Mouse (Mus musculus) embryonic facial prominence, embryonic 10.5 days (tissue): Measurements from ENCODE around the gene Gnaq. TPM values are rescaled to one million over a fixed set of nuclear protein-coding genes. Genes with fewer than 3 reads are reported as not detected.
A peak's percentile ranks its signal among the peaks of the same experiment; 100 is the strongest.

ENCODE experiments used
- DNase-seq: peaks from one replicate; pipeline ENCODE4 v3.0.0-alpha.2; 2017; ENCODE audit warnings: low spot score
- H3K27ac ChIP-seq: fragments of 300-500 bp; sonication (generic); replicated peaks from 2 replicates; pipeline ENCODE4 v1.5.1; 2016; ENCODE audit warnings: mild to moderate bottlenecking
- H3K27me3 ChIP-seq: fragments of 300-500 bp; sonication (generic); replicated peaks from 2 replicates; pipeline ENCODE4 v1.6.1; 2016; ENCODE audit warnings: low read depth, mild to moderate bottlenecking; ENCODE audit not compliant: poor library complexity, severe bottlenecking
- H3K36me3 ChIP-seq: fragments of 300-500 bp; sonication (generic); replicated peaks from 2 replicates; pipeline ENCODE4 v1.6.1; 2016; ENCODE audit warnings: mild to moderate bottlenecking, moderate library complexity
- H3K4me1 ChIP-seq: fragments of 300-500 bp; sonication (generic); 2 replicates; pipeline ENCODE4 v1.6.1; 2016
- H3K4me3 ChIP-seq: fragments of 300-500 bp; sonication (generic); 2 replicates; pipeline ENCODE4 v1.5.1; 2016; ENCODE audit warnings: mild to moderate bottlenecking, moderate library complexity
- H3K9me3 ChIP-seq: fragments of 300-500 bp; sonication (generic); 2 replicates; pipeline ENCODE4 v1.6.1; 2016; ENCODE audit warnings: mild to moderate bottlenecking
- WGBS: fragments of 180-500 bp; shearing (Covaris S2); methylation state at CpG from one replicate; pipeline ENCODE4 v1.1.7; 2016; 5-methylcytosine and 5-hydroxymethylcytosine counted together
- polyA plus RNA-seq: library from polyadenylated mRNA; unstranded; fragments of >200 nt; fragmentation: Nextera tagmentation; extraction: Ambion mirVana; gene quantifications from 2 replicates; pipeline ENCODE4 v1.2.1, GENCODE M21; 2016

Gene Gnaq
- polyA plus RNA-seq, 1 experiment from 2014 or later = 20.2 TPM

DNA sequence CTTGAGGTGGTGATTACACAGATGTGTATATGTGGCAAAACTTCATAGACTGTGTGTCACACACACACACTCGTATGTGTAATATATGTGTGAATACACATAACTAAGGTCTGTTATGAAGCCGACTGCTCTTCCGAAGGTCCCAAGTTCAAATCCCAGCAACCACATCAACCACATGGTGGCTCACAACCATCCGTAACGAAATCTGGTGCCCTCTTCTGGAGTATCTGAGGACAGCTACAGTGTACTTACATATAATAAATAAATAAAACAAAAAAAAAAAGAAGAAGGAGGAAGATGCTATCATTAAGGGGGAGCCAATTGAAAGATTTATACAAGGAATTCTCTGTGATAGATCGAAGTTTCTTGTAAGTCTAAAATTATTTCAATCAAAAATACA, 198.4 kb downstream of the Gnaq start:
- Histone ChIP-seq H3K4me1 (peaks cover 14% of the 10 kb centered on the region), H3K4me3 (no peak overlapping the region), H3K36me3 (peaks cover 16% of the 10 kb centered on the region), H3K9me3 (no peaks in the 10 kb centered on the region), H3K27me3 (no peaks in the 10 kb centered on the region), H3K27ac (no peak overlapping the region)
- DNase-seq = no peak
- WGBS = 93% methylated on average over 6 of the region's 6 CpGs

DNA sequence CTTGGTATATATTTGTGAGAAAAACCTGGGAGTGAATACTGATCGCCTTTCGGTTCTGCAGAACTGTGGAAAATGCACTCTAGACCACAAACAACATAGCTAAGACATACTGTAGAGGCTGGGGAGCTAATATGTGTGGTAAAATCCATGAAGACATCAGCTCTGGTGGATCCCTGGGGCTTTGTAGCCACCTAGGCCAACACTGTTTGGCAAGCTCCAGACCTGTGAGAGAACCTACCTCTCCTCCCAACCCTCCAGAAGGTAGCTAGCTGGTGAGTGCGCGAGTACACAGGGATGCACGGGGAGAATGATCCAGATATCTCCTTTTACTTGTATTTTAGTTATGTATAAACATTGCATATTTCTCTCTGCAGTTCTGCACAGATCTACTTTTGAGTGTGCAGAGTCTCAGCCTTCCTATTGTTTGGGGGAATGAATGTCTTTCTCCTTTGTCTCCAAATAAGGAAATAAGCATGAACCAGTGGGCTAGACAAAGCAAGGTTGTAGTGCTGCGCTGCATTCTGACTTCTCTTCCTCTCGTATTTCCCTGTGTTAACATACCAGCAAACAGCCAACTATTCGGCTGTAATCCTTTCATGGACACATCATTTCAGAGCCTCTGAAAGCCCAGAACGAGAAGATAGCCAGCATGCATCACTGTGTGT, 205.4 kb downstream of the Gnaq start:
- Histone ChIP-seq H3K4me1 (no peaks in the 10 kb centered on the region), H3K9me3 (no peaks in the 10 kb centered on the region), H3K27me3 (no peaks in the 10 kb centered on the region), H3K27ac (no peak overlapping the region), H3K4me3 (no peak overlapping the region), H3K36me3 (peaks cover 21% of the 10 kb centered on the region)
- 88% methylated on average over 9 of the region's 9 CpGs for WGBS
- no peak for DNase-seq

- WGBS = 91% methylated on average over 4 of the region's 4 CpGs
- no peak overlapping the region for H3K27ac ChIP-seq
- no peak for DNase-seq
- H3K4me1 ChIP-seq = no peaks in the 10 kb centered on the region
- H3K36me3 ChIP-seq = peaks cover 19% of the 10 kb centered on the region
- no peaks in the 10 kb centered on the region for H3K9me3 ChIP-seq
- no peak overlapping the region for H3K4me3 ChIP-seq
- no peaks in the 10 kb centered on the region for H3K27me3 ChIP-seq
Measured at GRCm38 (mm10) chr19:16339954-16340586, 207.4 kb downstream of the Gnaq start.

- 63% methylated on average over 2 of the region's 2 CpGs for WGBS
- Histone ChIP-seq H3K9me3 (no peaks in the 10 kb centered on the region), H3K4me3 (no peak overlapping the region), H3K27ac (no peak overlapping the region), H3K4me1 (no peaks in the 10 kb centered on the region), H3K36me3 (peaks cover 16% of the 10 kb centered on the region), H3K27me3 (no peaks in the 10 kb centered on the region)
- peak; percentile 32 for DNase-seq
Measured at GRCm38 (mm10) chr19:16342702-16343101, 210.1 kb downstream of the Gnaq start.

- Histone ChIP-seq H3K4me3 (no peak overlapping the region), H3K27ac (no peak overlapping the region), H3K27me3 (no peaks in the 10 kb centered on the region), H3K9me3 (no peaks in the 10 kb centered on the region), H3K36me3 (peaks cover 19% of the 10 kb centered on the region), H3K4me1 (no peaks in the 10 kb centered on the region)
- no peak for DNase-seq
- 89% methylated on average over 2 of the region's 2 CpGs for whole genome bisulfite sequencing
Measured at GRCm38 (mm10) chr19:16345516-16345915, 212.9 kb downstream of the Gnaq start.

DNA sequence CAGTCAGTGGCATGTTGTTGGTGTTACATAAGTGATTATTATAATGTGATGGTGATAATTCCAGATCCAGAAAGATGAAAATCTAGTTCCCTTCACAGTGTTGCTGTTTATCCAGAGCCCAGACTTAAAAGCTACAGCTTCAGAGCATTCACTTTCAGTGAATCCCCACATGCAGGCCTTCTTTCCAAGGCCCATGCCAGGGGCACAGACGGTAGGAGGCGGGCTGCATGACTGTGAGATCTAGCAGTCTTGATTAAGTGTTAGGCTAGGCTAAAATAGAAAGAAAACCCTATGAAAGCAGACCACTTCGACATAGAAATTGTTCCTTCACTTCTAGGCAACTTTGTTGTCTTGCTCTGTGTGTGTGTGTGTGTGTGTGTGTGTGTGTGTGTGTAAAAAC, 214.4 kb downstream of the Gnaq start:
- H3K27me3 ChIP-seq = no peaks in the 10 kb centered on the region
- peaks cover 19% of the 10 kb centered on the region for H3K36me3 ChIP-seq
- 93% methylated on average over 3 of the region's 3 CpGs for WGBS
- no peak overlapping the region for H3K27ac ChIP-seq
- no peak for DNase-seq
- no peaks in the 10 kb centered on the region for H3K4me1 ChIP-seq
- H3K9me3 ChIP-seq = no peaks in the 10 kb centered on the region
- H3K4me3 ChIP-seq = no peak overlapping the region

- H3K9me3 ChIP-seq = no peaks in the 10 kb centered on the region
- H3K36me3 ChIP-seq = 0 out of 2 replicates have a peak, but pooled peaks cover 2% of the 10 kb centered on the region
- H3K4me1 ChIP-seq = 0 out of 2 replicates have a peak, but pooled peaks cover 4% of the 10 kb centered on the region
- H3K27me3 ChIP-seq = no peaks in the 10 kb centered on the region
- no peak for DNase-seq
- no peak overlapping the region for H3K4me3 ChIP-seq
- no peak overlapping the region for H3K27ac ChIP-seq
Measured at GRCm38 (mm10) chr19:16353701-16354136, 221.1 kb downstream of the Gnaq start.

DNA sequence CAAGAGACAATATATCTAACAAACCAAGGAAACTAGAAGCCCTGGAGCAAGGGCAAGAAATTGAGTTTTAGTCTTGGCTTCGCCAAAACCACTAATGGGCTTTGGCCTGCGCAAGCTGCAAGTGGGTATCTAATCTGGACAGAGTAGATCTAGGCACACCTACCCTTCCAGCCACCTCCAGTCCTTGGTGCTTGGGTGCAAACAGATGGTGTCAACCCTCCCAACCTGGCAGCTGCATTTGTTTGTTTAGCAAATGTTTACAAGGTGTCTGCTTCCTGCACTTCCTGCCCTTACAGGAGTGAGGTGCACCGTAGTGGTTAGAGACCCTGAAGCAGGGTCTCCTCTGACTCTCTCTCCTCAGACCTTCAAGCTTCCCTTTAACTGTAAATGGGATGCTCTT, 225.5 kb downstream of the Gnaq start:
- Histone ChIP-seq H3K27me3 (no peaks in the 10 kb centered on the region), H3K4me1 (0 out of 2 replicates have a peak, but pooled peaks cover 4% of the 10 kb centered on the region), H3K36me3 (peaks cover 9% of the 10 kb centered on the region), H3K27ac (no peak overlapping the region), H3K4me3 (no peak overlapping the region), H3K9me3 (no peaks in the 10 kb centered on the region)
- 69% methylated on average over 3 of the region's 3 CpGs for WGBS
- no peak for DNase-seq

DNA sequence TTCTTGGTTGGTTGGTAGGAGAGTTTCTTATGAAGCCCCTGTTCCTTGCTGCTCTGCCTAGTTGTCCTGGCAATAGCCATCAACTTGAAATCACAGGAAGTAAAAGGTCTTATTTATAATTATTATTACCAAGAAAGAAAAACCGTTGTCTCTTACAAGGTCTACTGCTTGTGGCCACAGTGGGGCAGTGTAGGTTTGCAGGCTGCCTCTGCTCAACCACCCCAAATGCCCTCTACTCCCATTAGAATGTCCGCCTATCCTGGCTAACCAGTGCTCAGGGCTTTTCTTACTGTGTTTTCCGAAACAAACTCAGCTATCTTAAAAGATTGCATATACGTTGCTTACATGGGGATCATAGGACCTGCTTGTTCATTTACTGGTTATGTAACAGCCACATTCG, 226.3 kb downstream of the Gnaq start:
- Histone ChIP-seq H3K27me3 (no peaks in the 10 kb centered on the region), H3K36me3 (peaks cover 9% of the 10 kb centered on the region), H3K4me3 (no peak overlapping the region), H3K9me3 (no peaks in the 10 kb centered on the region), H3K27ac (no peak overlapping the region), H3K4me1 (0 out of 2 replicates have a peak, but pooled peaks cover 4% of the 10 kb centered on the region)
- peak; percentile 33 for DNase-seq
- WGBS = 74% methylated on average over 5 of the region's 5 CpGs

- WGBS = 82% methylated on average over 7 of the region's 7 CpGs
- Histone ChIP-seq H3K4me3 (no peak overlapping the region), H3K36me3 (peaks cover 7% of the 10 kb centered on the region), H3K27ac (no peak overlapping the region), H3K4me1 (peaks cover 20% of the 10 kb centered on the region), H3K27me3 (no peaks in the 10 kb centered on the region), H3K9me3 (no peaks in the 10 kb centered on the region)
- DNase-seq = no peak
Measured at GRCm38 (mm10) chr19:16366465-16367063, 233.9 kb downstream of the Gnaq start.

- WGBS = 88% methylated on average over 10 of the region's 10 CpGs
- no peak overlapping the region for H3K27ac ChIP-seq
Measured at GRCm38 (mm10) chr19:16367218-16367617, 234.6 kb downstream of the Gnaq start.

DNA sequence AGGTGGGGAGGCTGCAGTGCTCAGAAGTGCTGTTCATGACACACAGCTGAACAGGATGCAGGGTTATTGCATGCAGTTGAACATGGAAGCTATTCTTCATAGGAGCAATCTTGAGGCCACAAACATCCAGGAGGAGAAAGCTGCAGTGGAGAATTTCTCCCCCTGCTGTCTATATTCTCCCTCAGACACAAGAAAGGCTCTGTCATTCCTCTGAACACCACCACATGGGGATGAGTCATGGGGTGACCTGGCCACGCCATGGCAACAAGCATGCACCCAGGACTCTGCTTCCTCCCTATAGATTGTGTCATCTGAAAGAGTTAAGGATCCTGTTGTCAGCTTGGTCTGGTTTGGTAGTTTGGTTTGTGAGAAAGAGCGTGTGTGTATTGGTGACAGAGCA, 239.0 kb downstream of the Gnaq start:
- Histone ChIP-seq H3K36me3 (peaks cover 14% of the 10 kb centered on the region), H3K9me3 (no peaks in the 10 kb centered on the region), H3K27me3 (no peaks in the 10 kb centered on the region), H3K27ac (no peak overlapping the region), H3K4me3 (no peak overlapping the region), H3K4me1 (peaks cover 32% of the 10 kb centered on the region)
- WGBS = 93% methylated on average over 2 of the region's 2 CpGs
- DNase-seq = no peak

More at GRCm38 (mm10) chr19:16367218-16367617, 234.6 kb downstream of the Gnaq start:
- DNase-seq = no peak
- H3K4me3 ChIP-seq = no peak overlapping the region
- no peaks in the 10 kb centered on the region for H3K27me3 ChIP-seq
- H3K36me3 ChIP-seq = peaks cover 8% of the 10 kb centered on the region
- no peaks in the 10 kb centered on the region for H3K9me3 ChIP-seq
- peaks cover 20% of the 10 kb centered on the region for H3K4me1 ChIP-seq
